Mouse (Mus musculus) erythroblast, embryonic 14.5 days (primary cell): ENCODE data around the gene Klhl25. TPM values are rescaled to one million over a fixed set of nuclear protein-coding genes. Genes with fewer than 3 reads are reported as not detected.
"Not testable (repeated sequence)": the region's sequence is repeated elsewhere in the genome, so short reads cannot be mapped to it uniquely, and the experiment has no call there.

Experiments
- H3K27me3 ChIP-seq: 2 replicates; pipeline ENCODE4 v1.6.1; 2012; ENCODE audit warnings: inconsistent platforms; ENCODE audit not compliant: control insufficient read depth
- H3K36me3 ChIP-seq: 2 replicates; pipeline ENCODE4 v1.6.1; 2012; ENCODE audit warnings: mild to moderate bottlenecking, inconsistent platforms; ENCODE audit not compliant: control insufficient read depth
- H3K4me1 ChIP-seq: 2 replicates; pipeline ENCODE4 v1.6.1; 2012; ENCODE audit warnings: inconsistent platforms; ENCODE audit not compliant: control insufficient read depth
- H3K4me3 ChIP-seq: replicated peaks from 2 replicates; pipeline ENCODE3; 2012; ENCODE audit warnings: moderate library complexity, mild to moderate bottlenecking, inconsistent platforms
- H3K9me3 ChIP-seq: 2 replicates; pipeline ENCODE4 v1.6.1; 2012; ENCODE audit warnings: low read length, inconsistent platforms, mixed read lengths; ENCODE audit not compliant: control insufficient read depth
- GATA1 ChIP-seq: IDR thresholded peaks from 2 replicates; pipeline ENCODE4 v1.6.1; 2012; ENCODE audit warnings: low read length, inconsistent platforms, mixed read lengths
- TAL1 ChIP-seq: IDR thresholded peaks from 3 replicates; pipeline ENCODE4 v1.6.1; 2012; ENCODE audit warnings: low read length, inconsistent platforms, mixed read lengths
- polyA plus RNA-seq: library from polyadenylated mRNA; stranded (reverse); fragments of >175 nt; gene quantifications from 2 replicates; pipeline ENCODE4 v1.2.3, GENCODE M21; 2012

Gene Klhl25
- polyA plus RNA-seq, 1 experiment, result 1.3 TPM

- peaks cover 53% of the 10 kb centered on the region for H3K4me1 ChIP-seq
Observed at GRCm38 (mm10) chr7:75854231-75854925, 6.3 kb downstream of the Klhl25 start.

GRCm38 (mm10) chr7:75855028-75855427 is 6.9 kb downstream of the Klhl25 start:
- Histone ChIP-seq H3K4me3 (no peak overlapping the region), H3K36me3 (peaks cover 82% of the 10 kb centered on the region), H3K27me3 (no peaks in the 10 kb centered on the region), H3K4me1 (peaks cover 47% of the 10 kb centered on the region), H3K9me3 (peaks cover 3% of the 10 kb centered on the region)
- TF ChIP-seq GATA1 (no peak), TAL1 (no peak)

More at GRCm38 (mm10) chr7:75854231-75854925, 6.3 kb downstream of the Klhl25 start:
- Histone ChIP-seq H3K9me3 (no peaks in the 10 kb centered on the region), H3K27me3 (no peaks in the 10 kb centered on the region), H3K4me3 (no peak overlapping the region), H3K36me3 (peaks cover 77% of the 10 kb centered on the region)
- TF ChIP-seq TAL1 (no peak), GATA1 (no peak)

GRCm38 (mm10) chr7:75856259-75856658 is 8.1 kb downstream of the Klhl25 start:
- H3K4me3 ChIP-seq, result no peak overlapping the region
- peaks cover 54% of the 10 kb centered on the region for H3K4me1 ChIP-seq

GRCm38 (mm10) chr7:75859771-75860196 is 11.7 kb downstream of the Klhl25 start:
- H3K4me1 ChIP-seq, result peaks cover 59% of the 10 kb centered on the region
- H3K9me3 ChIP-seq, result peaks cover 7% of the 10 kb centered on the region
- H3K4me3 ChIP-seq, result no peak overlapping the region
- peaks cover 75% of the 10 kb centered on the region for H3K36me3 ChIP-seq
- no peaks in the 10 kb centered on the region for H3K27me3 ChIP-seq
- TF ChIP-seq GATA1 (no peak), TAL1 (no peak)

More at GRCm38 (mm10) chr7:75856259-75856658, 8.1 kb downstream of the Klhl25 start:
- TF ChIP-seq GATA1 (no peak), TAL1 (no peak)
- no peaks in the 10 kb centered on the region for H3K27me3 ChIP-seq
- peaks cover 4% of the 10 kb centered on the region for H3K9me3 ChIP-seq
- peaks cover 90% of the 10 kb centered on the region for H3K36me3 ChIP-seq

- Histone ChIP-seq H3K4me1 (peaks cover 62% of the 10 kb centered on the region), H3K9me3 (peaks cover 21% of the 10 kb centered on the region), H3K36me3 (peaks cover 76% of the 10 kb centered on the region)
- not testable (repeated sequence) for H3K4me3 ChIP-seq, H3K27me3 ChIP-seq
Observed at GRCm38 (mm10) chr7:75861638-75862426, 13.7 kb downstream of the Klhl25 start.

GRCm38 (mm10) chr7:75862427-75862781 is 14.3 kb downstream of the Klhl25 start:
- Histone ChIP-seq H3K36me3 (peaks cover 76% of the 10 kb centered on the region), H3K4me1 (peaks cover 65% of the 10 kb centered on the region), H3K9me3 (peaks cover 21% of the 10 kb centered on the region)
- not testable (repeated sequence) for H3K27me3 ChIP-seq, H3K4me3 ChIP-seq

GRCm38 (mm10) chr7:75863248-75863911 is 15.3 kb downstream of the Klhl25 start:
- not testable (repeated sequence) for H3K27me3 ChIP-seq
- Histone ChIP-seq H3K4me1 (peaks cover 67% of the 10 kb centered on the region), H3K36me3 (peaks cover 77% of the 10 kb centered on the region), H3K9me3 (peaks cover 22% of the 10 kb centered on the region), H3K4me3 (peak overlapping the region; percentile 20)

- peaks cover 76% of the 10 kb centered on the region for H3K4me1 ChIP-seq
- H3K9me3 ChIP-seq, result peaks cover 22% of the 10 kb centered on the region
- peaks cover 83% of the 10 kb centered on the region for H3K36me3 ChIP-seq
- no peak for TF ChIP-seq GATA1
- TF ChIP-seq TAL1, result no peak
- no peak overlapping the region for H3K4me3 ChIP-seq
- no peaks in the 10 kb centered on the region for H3K27me3 ChIP-seq
Observed at GRCm38 (mm10) chr7:75865026-75865425, 16.9 kb downstream of the Klhl25 start.

GRCm38 (mm10) chr7:75866557-75866956 is 18.4 kb downstream of the Klhl25 start:
- Histone ChIP-seq H3K36me3 (peaks cover 83% of the 10 kb centered on the region), H3K4me1 (peaks cover 73% of the 10 kb centered on the region), H3K4me3 (no peak overlapping the region), H3K27me3 (no peaks in the 10 kb centered on the region), H3K9me3 (peaks cover 21% of the 10 kb centered on the region)
- TF ChIP-seq TAL1 (no peak), GATA1 (no peak)
